Mouse (Mus musculus) heart, adult 2 months (tissue): ENCODE measurements around the gene Aoah. TPM values are rescaled to one million over a fixed set of nuclear protein-coding genes. Genes with fewer than 3 reads are reported as not detected.
A peak's percentile ranks its signal among the peaks of the same experiment; 100 is the strongest.

Experiments
- DNase-seq, 2 experiments: peaks; one replicate each; pipeline ENCODE4 v3.0.0; 2021
- H3K27ac ChIP-seq: fragments of 200-600 bp; 2 replicates; pipeline ENCODE4 v1.8.1; 2022
- H3K27me3 ChIP-seq: fragments of 200-500 bp; 2 replicates; pipeline ENCODE4 v1.6.1; 2012; ENCODE audit warnings: mild to moderate bottlenecking, low read length, inconsistent platforms, mixed read lengths; ENCODE audit not compliant: control insufficient read depth, insufficient read depth
- H3K36me3 ChIP-seq: fragments of 200-500 bp; 2 replicates; pipeline ENCODE4 v1.6.1; 2012; ENCODE audit warnings: low read length, inconsistent platforms; ENCODE audit not compliant: control insufficient read depth, insufficient read depth
- H3K4me1 ChIP-seq: fragments of 200-500 bp; 2 replicates; pipeline ENCODE4 v1.6.1; 2011; ENCODE audit warnings: low read length; ENCODE audit not compliant: control insufficient read depth, insufficient read depth
- H3K4me3 ChIP-seq: fragments of 200-600 bp; 2 replicates; pipeline ENCODE4 v1.8.1; 2022
- H3K79me2 ChIP-seq: fragments of 200-500 bp; replicated peaks from 2 replicates; pipeline ENCODE4 v1.6.1; 2012; ENCODE audit warnings: mild to moderate bottlenecking, inconsistent platforms, low read length, moderate library complexity, mixed read lengths; ENCODE audit not compliant: control insufficient read depth, insufficient read depth
- H3K9ac ChIP-seq: fragments of 200-500 bp; 2 replicates; pipeline ENCODE4 v1.6.1; 2012; ENCODE audit warnings: low read depth, mild to moderate bottlenecking, control low read depth, inconsistent platforms, low read length, mixed read lengths
- CTCF ChIP-seq: fragments of 200-600 bp; IDR thresholded peaks from 2 replicates; pipeline ENCODE4 v1.8.1; 2022; ENCODE audit warnings: antibody characterized with exemption, mild to moderate bottlenecking, moderate library complexity
- EP300 ChIP-seq: fragments of 200-500 bp; IDR thresholded peaks from 2 replicates; pipeline ENCODE4 v1.6.1; 2011; ENCODE audit warnings: low read depth, low read length, control low read depth; ENCODE audit not compliant: insufficient read depth
- POLR2A ChIP-seq: fragments of 200-500 bp; IDR thresholded peaks from 2 replicates; pipeline ENCODE4 v1.6.1; 2011; ENCODE audit warnings: mild to moderate bottlenecking, low read depth, low read length, control low read depth; ENCODE audit not compliant: insufficient read depth
- WGBS: fragments of 180-500 bp; shearing (Covaris S2); methylation state at CpG from one replicate; pipeline ENCODE4 v1.1.7; 2018; 5-methylcytosine and 5-hydroxymethylcytosine counted together
- intact Hi-C: fragments of 180-260 bp; cut with DNase I; formaldehyde crosslinking; loops from one replicate; pipeline ENCODE4 v1.15.1; 2025
- long read RNA-seq: library from polyadenylated mRNA; stranded (forward); transcript quantifications from one replicate; pipeline ENCODE4 v2.0.0, GENCODE M21; 2021
- polyA plus RNA-seq: library from polyadenylated mRNA; depleted of rRNA; stranded (reverse); fragments of >200 nt; gene quantifications from 2 replicates; pipeline ENCODE4 v1.2.3, GENCODE M21; 2012; rRNA removed
- total RNA-seq, 2 experiments: library from RNA; stranded (reverse); gene quantifications; 2 replicates each; pipeline ENCODE4 v1.2.3; 2021

Gene Aoah
- total RNA-seq (under 1 TPM; 0.89 to 0.93 TPM), polyA plus RNA-seq (0.88 and 1.0 TPM in 2 replicates)
- long read RNA-seq, partial matches to known transcripts = 1 of 1 reads
- long read RNA-seq, other reads (novel, unspliced or antisense) = 0 of 1 reads

GRCm38 (mm10) chr13:20793901-20794300 lies at the start of gene Aoah:
Gene Aoah (plus strand): TSS chr13:20794113.
- TF ChIP-seq CTCF (no peak), POLR2A (no peak), EP300 (no peak)
- Histone ChIP-seq H3K4me3 (no peak within 1 kb of the TSS), H3K9ac (no peak within 1 kb of the TSS), H3K36me3 (no peaks in the 10 kb centered on the region), H3K79me2 (no peaks in the 10 kb centered on the region), H3K4me1 (no peaks in the 10 kb centered on the region), H3K27me3 (no peaks in the 10 kb centered on the region), H3K27ac (no peak within 1 kb of the TSS)
- WGBS = 47% methylated on average over 4 of the region's 4 CpGs
- DNase-seq = peak in 1 of 2 experiments; percentile 25
- intact Hi-C loops = no loop called here

- Histone ChIP-seq H3K79me2 (no peaks in the 10 kb centered on the region), H3K4me3 (no peak overlapping the region), H3K36me3 (no peaks in the 10 kb centered on the region), H3K27me3 (no peaks in the 10 kb centered on the region), H3K4me1 (no peaks in the 10 kb centered on the region), H3K27ac (no peak overlapping the region), H3K9ac (no peak overlapping the region)
- no peak for TF ChIP-seq CTCF
- no peak for TF ChIP-seq POLR2A
- no peak for TF ChIP-seq EP300
- intact Hi-C loops = no loop called here
- 48% methylated on average over 1 of the region's 1 CpGs for WGBS
- DNase-seq = no peak
These were observed 39.1 kb upstream of the Aoah start for GRCm38 (mm10) chr13:20754843-20755242.

- H3K4me1 ChIP-seq = no peaks in the 10 kb centered on the region
- DNase-seq = no peak
- intact Hi-C loops = no loop called here
These were observed 10.3 kb upstream of the Aoah start for GRCm38 (mm10) chr13:20783648-20784047.

GRCm38 (mm10) chr13:20784060-20784459 lies 9.9 kb upstream of the Aoah start:
- 85% methylated on average over 6 of the region's 6 CpGs for WGBS
- no peak overlapping the region for H3K27ac ChIP-seq
- TF ChIP-seq EP300 (no peak), CTCF (no peak), POLR2A (no peak)
- H3K27me3 ChIP-seq = no peaks in the 10 kb centered on the region
- no peak overlapping the region for H3K4me3 ChIP-seq
- intact Hi-C loops = no loop called here
- H3K9ac ChIP-seq = no peak overlapping the region
- no peaks in the 10 kb centered on the region for H3K4me1 ChIP-seq
- H3K36me3 ChIP-seq = no peaks in the 10 kb centered on the region
- H3K79me2 ChIP-seq = no peaks in the 10 kb centered on the region
- DNase-seq = no peak

More at GRCm38 (mm10) chr13:20783648-20784047, 10.3 kb upstream of the Aoah start:
- Histone ChIP-seq H3K79me2 (no peaks in the 10 kb centered on the region), H3K27me3 (no peaks in the 10 kb centered on the region), H3K36me3 (no peaks in the 10 kb centered on the region), H3K27ac (no peak overlapping the region), H3K4me3 (no peak overlapping the region), H3K9ac (no peak overlapping the region)
- TF ChIP-seq POLR2A (no peak), CTCF (no peak), EP300 (no peak)
- 68% methylated on average over 5 of the region's 5 CpGs for WGBS

- no peaks in the 10 kb centered on the region for H3K4me1 ChIP-seq
- no peaks in the 10 kb centered on the region for H3K36me3 ChIP-seq
- TF ChIP-seq POLR2A = no peak
- no peak for TF ChIP-seq EP300
- TF ChIP-seq CTCF = no peak
- no peak overlapping the region for H3K4me3 ChIP-seq
- 89% methylated on average over 7 of the region's 7 CpGs for WGBS
- H3K79me2 ChIP-seq = no peaks in the 10 kb centered on the region
- H3K9ac ChIP-seq = no peak overlapping the region
- no peak for DNase-seq
- H3K27me3 ChIP-seq = no peaks in the 10 kb centered on the region
- intact Hi-C loops = no loop called here
- H3K27ac ChIP-seq = no peak overlapping the region
These were observed 8.0 kb upstream of the Aoah start for GRCm38 (mm10) chr13:20785960-20786359.

GRCm38 (mm10) chr13:20786825-20787245 lies 7.1 kb upstream of the Aoah start:
- no peak for DNase-seq
- TF ChIP-seq EP300 = no peak
- no peak for TF ChIP-seq POLR2A
- no peak for TF ChIP-seq CTCF
- Histone ChIP-seq H3K9ac (no peak overlapping the region), H3K4me1 (no peaks in the 10 kb centered on the region), H3K27ac (no peak overlapping the region), H3K36me3 (no peaks in the 10 kb centered on the region), H3K79me2 (no peaks in the 10 kb centered on the region), H3K4me3 (no peak overlapping the region), H3K27me3 (no peaks in the 10 kb centered on the region)
- 67% methylated on average over 1 of the region's 1 CpGs for WGBS
- intact Hi-C loops = no loop called here
